Comparison of ENCODE assay signal across 27 mouse cellular contexts in genomic region chr1:30938392-30938791, GRCm38 (mm10). TPM values are rescaled to one million over a fixed set of nuclear protein-coding genes. Genes with fewer than 3 reads are reported as not detected.
"Had no signal": no experiment of that assay in that cellular context is flagged by ENCODE, and none has a peak within 500 bp of the region (broad histone marks: within the 10 kb centered on the region; RNA-seq: fewer than 3 reads in every experiment).

No protein-coding gene starts in this region.

- H3K9me3 ChIP-seq: limb, embryonic 10.5 days; limb, embryonic 13.5 days; liver, embryonic 12.5 days; liver, embryonic 15.5 days; neural tube, embryonic 13.5 days had no signal

- H3K4me3 ChIP-seq: layer of hippocampus, adult 2 months; limb, embryonic 10.5 days; limb, embryonic 13.5 days; liver, embryonic 12.5 days; liver, embryonic 15.5 days; neural tube, embryonic 13.5 days had no signal

- DNase-seq: kidney, adult 2 months; kidney, postnatal 25 days; layer of hippocampus, adult 9-11 months; liver; lung, adult 18-20 months; thymus, adult 18-20 months; thymus, postnatal 36 days had no signal

- H3K4me2 ChIP-seq: limb, embryonic 13.5 days; liver, embryonic 12.5 days; liver, embryonic 15.5 days; neural tube, embryonic 13.5 days had no signal

- H3K9ac ChIP-seq: limb, embryonic 13.5 days; liver, embryonic 12.5 days; liver, embryonic 15.5 days; neural tube, embryonic 13.5 days had no signal

- H3K27ac ChIP-seq: kidney, postnatal 0 days; limb, embryonic 10.5 days; limb, embryonic 13.5 days; liver, embryonic 12.5 days; liver, embryonic 15.5 days; macrophage; neural tube, embryonic 13.5 days had no signal

- H3K27me3 ChIP-seq: limb, embryonic 13.5 days; liver, embryonic 12.5 days; liver, embryonic 15.5 days; neural tube, embryonic 13.5 days had no signal

- ATAC-seq: intestine, postnatal 0 days; liver, embryonic 12.5 days had no signal

- H3K4me1 ChIP-seq: limb, embryonic 13.5 days; liver, embryonic 12.5 days; neural tube, embryonic 13.5 days had no signal

RNA-seq across cellular contexts. Expression of gene AC153137.1, which starts 39.4 kb away (rescaled TPM):
- total RNA-seq: layer of hippocampus, adult 2 months; layer of hippocampus, postnatal 25 days; left cerebral cortex, adult 18-20 months; left cerebral cortex, postnatal 25 days; megakaryocyte, adult 5-6 weeks had no signal
- polyA plus RNA-seq: intestine, postnatal 0 days; kidney, adult 2 months; kidney, embryonic 14.5 days; kidney, postnatal 0 days; large intestine, adult 2 months; limb, embryonic 10.5 days; limb, embryonic 13.5 days; liver, embryonic 12.5 days; liver, embryonic 15.5 days; lung, embryonic 16.5 days; macrophage; neural tube, embryonic 13.5 days; small intestine, adult 2 months; spleen, adult 2 months; stomach, embryonic 16.5 days; urinary bladder, adult 2 months had no signal
